Mouse (Mus musculus) midbrain, embryonic 14.5 days (tissue): Measurements from ENCODE around the gene Fam196b. TPM values are rescaled to one million over a fixed set of nuclear protein-coding genes. Genes with fewer than 3 reads are reported as not detected.

Experiments
- ATAC-seq: fragments of 200-750 bp; cut with Nextera tagmentation; 2 replicates; pipeline ENCODE4 v1.8.0; 2017; ENCODE audit warnings: moderate number of reproducible peaks, moderate library complexity; ENCODE audit not compliant: low FRiP score, low TSS enrichment
- DNase-seq: peaks from one replicate; pipeline ENCODE4 v3.0.0-alpha.2; 2015
- H3K27ac ChIP-seq: fragments of 300-500 bp; sonication (generic); replicated peaks from 2 replicates; pipeline ENCODE4 v1.5.1; 2014; ENCODE audit warnings: mild to moderate bottlenecking, low read depth, low read length, moderate library complexity
- H3K27me3 ChIP-seq: fragments of 300-500 bp; sonication (generic); 2 replicates; pipeline ENCODE4 v1.6.1; 2014; ENCODE audit warnings: low read length, control low read depth, mixed read lengths; ENCODE audit not compliant: control insufficient read depth, insufficient read depth
- H3K36me3 ChIP-seq: fragments of 300-500 bp; sonication (generic); 2 replicates; pipeline ENCODE4 v1.6.1; 2014; ENCODE audit warnings: low read length, control low read depth; ENCODE audit not compliant: control insufficient read depth, insufficient read depth
- H3K4me1 ChIP-seq: fragments of 300-500 bp; sonication (generic); 2 replicates; pipeline ENCODE4 v1.6.1; 2014; ENCODE audit warnings: mild to moderate bottlenecking, antibody characterized with exemption, low read length, control low read depth; ENCODE audit not compliant: control insufficient read depth, insufficient read depth
- H3K4me2 ChIP-seq: fragments of 300-500 bp; sonication (generic); 2 replicates; pipeline ENCODE4 v1.6.1; 2014; ENCODE audit warnings: mild to moderate bottlenecking, low read length, moderate library complexity
- H3K4me3 ChIP-seq: fragments of 300-500 bp; sonication (generic); replicated peaks from 2 replicates; pipeline ENCODE4 v1.5.1; 2014; ENCODE audit warnings: low read depth, low read length
- H3K9ac ChIP-seq: fragments of 300-500 bp; sonication (generic); replicated peaks from 2 replicates; pipeline ENCODE4 v1.6.1; 2014; ENCODE audit warnings: mild to moderate bottlenecking, low read length, moderate library complexity
- H3K9me3 ChIP-seq: fragments of 300-500 bp; sonication (generic); 2 replicates; pipeline ENCODE4 v1.6.1; 2016; ENCODE audit warnings: low read length, control low read depth, mixed read lengths; ENCODE audit not compliant: control insufficient read depth
- WGBS: fragments of 180-500 bp; shearing (Covaris S2); extraction: QIAGEN DNeasy Blood & Tissue Kit; methylation state at CpG from one replicate; pipeline ENCODE4 v1.1.7; 2014; 5-methylcytosine and 5-hydroxymethylcytosine counted together
- polyA plus RNA-seq: library from polyadenylated mRNA; unstranded; fragments of >200 nt; fragmentation: Nextera tagmentation; extraction: Ambion mirVana; gene quantifications from 2 replicates; pipeline ENCODE4 v1.2.1, GENCODE M21; 2014

Fam196b gene
- polyA plus RNA-seq, 1 experiment from 2014 or later: 3.7 TPM

GRCm38 (mm10) chr11:34405311-34405710, 90.7 kb downstream of the Fam196b start:
- ATAC-seq (no peak), DNase-seq (no peak)
- Histone ChIP-seq H3K9me3 (no peaks in the 10 kb centered on the region), H3K4me2 (no peak overlapping the region), H3K9ac (no peak overlapping the region), H3K4me1 (peaks cover 7% of the 10 kb centered on the region; the same call in 1 of the 2 replicates), H3K36me3 (no peaks in the 10 kb centered on the region), H3K27me3 (no peaks in the 10 kb centered on the region), H3K27ac (no peak overlapping the region), H3K4me3 (no peak overlapping the region)
- 73% methylated on average over 1 of the region's 1 CpGs for WGBS

GRCm38 (mm10) chr11:34406309-34406708, 91.7 kb downstream of the Fam196b start:
- Histone ChIP-seq H3K9ac (no peak overlapping the region), H3K4me1 (peaks cover 7% of the 10 kb centered on the region; the same call in 1 of the 2 replicates), H3K27ac (no peak overlapping the region), H3K36me3 (no peaks in the 10 kb centered on the region), H3K4me3 (no peak overlapping the region), H3K27me3 (no peaks in the 10 kb centered on the region), H3K9me3 (no peaks in the 10 kb centered on the region), H3K4me2 (no peak overlapping the region)
- ATAC-seq (no peak), DNase-seq (no peak)
- 82% methylated on average over 8 of the region's 8 CpGs for WGBS

GRCm38 (mm10) chr11:34406850-34407249, 92.2 kb downstream of the Fam196b start:
- Histone ChIP-seq H3K4me2 (no peak overlapping the region), H3K27me3 (no peaks in the 10 kb centered on the region), H3K4me1 (peaks cover 7% of the 10 kb centered on the region; the same call in 1 of the 2 replicates), H3K9ac (no peak overlapping the region), H3K36me3 (no peaks in the 10 kb centered on the region), H3K9me3 (no peaks in the 10 kb centered on the region), H3K4me3 (no peak overlapping the region), H3K27ac (no peak overlapping the region)
- WGBS: 16% methylated on average over 5 of the region's 5 CpGs
- DNase-seq (peak; percentile 69), ATAC-seq (peak; percentile 53; the same call in 1 of the 2 replicates)

GRCm38 (mm10) chr11:34415884-34416618, 101.4 kb downstream of the Fam196b start:
- WGBS: 25% methylated on average over 9 of the region's 9 CpGs
- H3K27ac ChIP-seq: 0 out of 2 replicates have a peak overlapping the region, but pooled peaks have one; percentile 5
- H3K4me3 ChIP-seq: no peak overlapping the region
- no peaks in the 10 kb centered on the region for H3K9me3 ChIP-seq
- H3K36me3 ChIP-seq: no peaks in the 10 kb centered on the region
- H3K4me2 ChIP-seq: 0 out of 2 replicates have a peak overlapping the region, but pooled peaks have one; percentile 5
- 0 out of 2 replicates have a peak, but pooled peaks have one; percentile 58 for ATAC-seq
- no peak overlapping the region for H3K9ac ChIP-seq
- peak; percentile 78 for DNase-seq
- H3K27me3 ChIP-seq: no peaks in the 10 kb centered on the region
- peaks cover 19% of the 10 kb centered on the region for H3K4me1 ChIP-seq

- DNase-seq (no peak), ATAC-seq (0 out of 2 replicates have a peak, but pooled peaks have one; percentile 8)
- peaks cover 19% of the 10 kb centered on the region for H3K4me1 ChIP-seq
- no peaks in the 10 kb centered on the region for H3K9me3 ChIP-seq
- WGBS: 57% methylated on average over 3 of the region's 3 CpGs
- no peak overlapping the region for H3K4me3 ChIP-seq
- H3K4me2 ChIP-seq: 0 out of 2 replicates have a peak overlapping the region, but pooled peaks have one; percentile 5
- H3K27ac ChIP-seq: no peak overlapping the region
- H3K9ac ChIP-seq: no peak overlapping the region
- H3K27me3 ChIP-seq: no peaks in the 10 kb centered on the region
- no peaks in the 10 kb centered on the region for H3K36me3 ChIP-seq
These were observed 102.0 kb downstream of the Fam196b start for GRCm38 (mm10) chr11:34416619-34416979.

- Histone ChIP-seq H3K27me3 (no peaks in the 10 kb centered on the region), H3K27ac (no peak overlapping the region), H3K4me1 (peaks cover 15% of the 10 kb centered on the region), H3K4me2 (no peak overlapping the region), H3K36me3 (no peaks in the 10 kb centered on the region), H3K9me3 (no peaks in the 10 kb centered on the region), H3K4me3 (no peak overlapping the region), H3K9ac (no peak overlapping the region)
- DNase-seq: no peak
- 76% methylated on average over 6 of the region's 6 CpGs for WGBS
- ATAC-seq: no peak
These were observed 106.4 kb downstream of the Fam196b start for GRCm38 (mm10) chr11:34421061-34421460.

- no peak overlapping the region for H3K27ac ChIP-seq
- WGBS: 88% methylated on average over 1 of the region's 1 CpGs
- no peaks in the 10 kb centered on the region for H3K9me3 ChIP-seq
- H3K4me2 ChIP-seq: no peak overlapping the region
- no peaks in the 10 kb centered on the region for H3K36me3 ChIP-seq
- H3K4me1 ChIP-seq: no peaks in the 10 kb centered on the region
- no peak overlapping the region for H3K9ac ChIP-seq
- DNase-seq (no peak), ATAC-seq (no peak)
- H3K4me3 ChIP-seq: no peak overlapping the region
- H3K27me3 ChIP-seq: no peaks in the 10 kb centered on the region
These were observed 109.9 kb downstream of the Fam196b start for GRCm38 (mm10) chr11:34424546-34424945.

- no peak for ATAC-seq
- Histone ChIP-seq H3K4me1 (no peaks in the 10 kb centered on the region), H3K36me3 (no peaks in the 10 kb centered on the region), H3K27ac (no peak overlapping the region), H3K9ac (no peak overlapping the region), H3K9me3 (no peaks in the 10 kb centered on the region), H3K4me3 (no peak overlapping the region), H3K27me3 (no peaks in the 10 kb centered on the region), H3K4me2 (no peak overlapping the region)
- 92% methylated on average over 5 of the region's 5 CpGs for WGBS
- no peak for DNase-seq
These were observed 112.6 kb downstream of the Fam196b start for GRCm38 (mm10) chr11:34427212-34427611.

GRCm38 (mm10) chr11:34430940-34431339, 116.3 kb downstream of the Fam196b start:
- no peak for ATAC-seq
- DNase-seq: no peak

More at GRCm38 (mm10) chr11:34430940-34431339, 116.3 kb downstream of the Fam196b start:
- Histone ChIP-seq H3K9ac (no peak overlapping the region), H3K27ac (no peak overlapping the region), H3K4me3 (no peak overlapping the region), H3K36me3 (no peaks in the 10 kb centered on the region), H3K4me2 (no peak overlapping the region), H3K4me1 (no peaks in the 10 kb centered on the region), H3K9me3 (no peaks in the 10 kb centered on the region), H3K27me3 (no peaks in the 10 kb centered on the region)
- WGBS: 86% methylated on average over 4 of the region's 4 CpGs
